Mouse (Mus musculus) forebrain, embryonic 15.5 days (tissue): ENCODE measurements around the gene Ddx10. TPM values are rescaled to one million over a fixed set of nuclear protein-coding genes. Genes with fewer than 3 reads are reported as not detected.
"Not testable (repeated sequence)": the region's sequence is repeated elsewhere in the genome, so short reads cannot be mapped to it uniquely, and the experiment has no call there.

ENCODE experiments used
- ATAC-seq: fragments of 200-750 bp; cut with Nextera tagmentation; replicated peaks from 2 replicates; pipeline ENCODE4 v1.8.0; 2017; ENCODE audit warnings: mild to moderate bottlenecking, moderate TSS enrichment, moderate library complexity
- H3K27ac ChIP-seq: fragments of 300-500 bp; sonication (generic); replicated peaks from 2 replicates; pipeline ENCODE4 v1.5.1; 2015; ENCODE audit warnings: mild to moderate bottlenecking, inconsistent platforms
- H3K27me3 ChIP-seq: fragments of 300-500 bp; sonication (generic); 2 replicates; pipeline ENCODE4 v1.6.1; 2015; ENCODE audit warnings: inconsistent platforms
- H3K36me3 ChIP-seq: fragments of 300-500 bp; sonication (generic); 2 replicates; pipeline ENCODE4 v1.6.1; 2015; ENCODE audit warnings: mild to moderate bottlenecking, inconsistent platforms
- H3K4me1 ChIP-seq: fragments of 300-500 bp; sonication (generic); 2 replicates; pipeline ENCODE4 v1.6.1; 2015; ENCODE audit warnings: inconsistent platforms
- H3K4me2 ChIP-seq: fragments of 300-500 bp; sonication (generic); replicated peaks from 2 replicates; pipeline ENCODE4 v1.6.1; 2015; ENCODE audit warnings: mild to moderate bottlenecking, inconsistent platforms
- H3K4me3 ChIP-seq: fragments of 300-500 bp; sonication (generic); 2 replicates; pipeline ENCODE4 v1.5.1; 2015; ENCODE audit warnings: mild to moderate bottlenecking, inconsistent platforms
- H3K9ac ChIP-seq: fragments of 300-500 bp; sonication (generic); replicated peaks from 2 replicates; pipeline ENCODE4 v1.6.1; 2015; ENCODE audit warnings: mild to moderate bottlenecking, inconsistent platforms
- H3K9me3 ChIP-seq: fragments of 300-500 bp; sonication (generic); 2 replicates; pipeline ENCODE4 v1.6.1; 2016; ENCODE audit warnings: inconsistent platforms
- WGBS: fragments of 180-500 bp; shearing (Covaris S2); methylation state at CpG from one replicate; pipeline ENCODE4 v1.1.7; 2015; ENCODE audit warnings: mixed read lengths; 5-methylcytosine and 5-hydroxymethylcytosine counted together
- polyA plus RNA-seq: library from polyadenylated mRNA; unstranded; fragments of >200 nt; fragmentation: Nextera tagmentation; extraction: Ambion mirVana; gene quantifications from 2 replicates; pipeline ENCODE4 v1.2.1, GENCODE M21; 2015

Gene Ddx10
- polyA plus RNA-seq, 1 experiment from 2014 or later, result 24.2 TPM

GRCm38 (mm10) chr9:53142424-53142823, 105.4 kb downstream of the Ddx10 start:
- H3K9me3 ChIP-seq, H3K4me1 ChIP-seq, H3K27me3 ChIP-seq, H3K4me3 ChIP-seq, H3K9ac ChIP-seq, H3K4me2 ChIP-seq, H3K36me3 ChIP-seq, ATAC-seq, H3K27ac ChIP-seq: not testable (repeated sequence)
- 86% methylated on average over 1 of the region's 1 CpGs for WGBS

DNA sequence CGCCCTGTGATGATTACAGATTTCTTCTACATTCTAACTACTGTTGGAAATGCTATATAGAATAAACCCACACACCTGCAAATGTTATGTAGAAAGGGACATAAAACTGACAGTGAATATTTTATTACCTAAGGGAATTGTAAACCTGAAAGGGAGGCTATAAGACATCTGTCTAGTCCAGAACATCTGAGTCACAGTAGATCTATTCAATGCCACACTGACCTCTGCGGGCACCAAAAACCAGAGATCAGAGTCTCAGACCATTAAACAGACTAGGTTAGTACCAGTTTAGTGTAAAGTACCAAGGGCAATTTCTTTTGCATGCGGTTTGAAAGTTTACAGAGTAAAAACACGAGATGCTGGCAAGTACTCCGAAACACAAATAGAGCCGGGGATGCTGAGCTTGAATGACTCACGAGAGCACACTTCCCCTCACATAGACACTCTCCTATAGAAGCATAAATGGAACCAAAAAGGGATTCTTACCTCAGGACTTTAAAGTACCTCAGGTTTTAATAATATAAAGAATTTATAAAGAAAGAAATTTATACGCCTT, 107.2 kb downstream of the Ddx10 start:
- H3K9ac ChIP-seq, result no peak overlapping the region
- no peaks in the 10 kb centered on the region for H3K4me1 ChIP-seq
- H3K4me2 ChIP-seq, result no peak overlapping the region
- no peaks in the 10 kb centered on the region for H3K9me3 ChIP-seq
- no peaks in the 10 kb centered on the region for H3K27me3 ChIP-seq
- H3K4me3 ChIP-seq, result no peak overlapping the region
- H3K27ac ChIP-seq, result no peak overlapping the region
- H3K36me3 ChIP-seq, result no peaks in the 10 kb centered on the region
- WGBS, result 92% methylated on average over 8 of the region's 8 CpGs
- no peak for ATAC-seq

DNA sequence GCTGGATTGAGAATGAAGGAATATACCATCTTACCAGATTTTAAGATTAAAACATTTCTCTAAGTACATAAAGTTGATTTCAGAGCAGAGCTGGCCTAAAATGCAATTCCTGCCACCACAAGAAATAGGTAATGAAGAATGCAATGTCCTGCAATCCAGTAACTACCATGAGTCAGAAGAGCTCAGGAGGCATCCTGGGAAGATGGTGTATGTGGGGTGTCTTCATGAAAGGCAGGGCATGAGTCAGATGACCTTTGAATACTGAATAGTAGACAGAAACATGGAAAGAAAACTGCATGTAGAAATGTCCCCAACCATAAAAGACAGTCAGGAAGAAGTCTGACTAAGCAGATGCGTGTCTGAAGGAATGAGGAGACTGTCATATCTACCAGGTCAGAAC, 115.0 kb downstream of the Ddx10 start:
- H3K9ac ChIP-seq, result no peak overlapping the region

GRCm38 (mm10) chr9:53130460-53130859, 117.4 kb downstream of the Ddx10 start:
- H3K27ac ChIP-seq, result no peak overlapping the region
- H3K36me3 ChIP-seq, result no peaks in the 10 kb centered on the region
- no peaks in the 10 kb centered on the region for H3K27me3 ChIP-seq
- H3K4me3 ChIP-seq, result no peak overlapping the region
- WGBS, result 88% methylated on average over 2 of the region's 2 CpGs
- no peaks in the 10 kb centered on the region for H3K9me3 ChIP-seq
- H3K4me2 ChIP-seq, result no peak overlapping the region
- no peaks in the 10 kb centered on the region for H3K4me1 ChIP-seq
- no peak for ATAC-seq
- no peak overlapping the region for H3K9ac ChIP-seq

More for the DNA sequence above, 115.0 kb downstream of the Ddx10 start:
- Histone ChIP-seq H3K27ac (no peak overlapping the region), H3K4me1 (no peaks in the 10 kb centered on the region), H3K9me3 (no peaks in the 10 kb centered on the region), H3K36me3 (no peaks in the 10 kb centered on the region), H3K27me3 (no peaks in the 10 kb centered on the region), H3K4me3 (no peak overlapping the region), H3K4me2 (no peak overlapping the region)
- ATAC-seq, result no peak
- WGBS, result 100% methylated on average over 1 of the region's 1 CpGs

DNA sequence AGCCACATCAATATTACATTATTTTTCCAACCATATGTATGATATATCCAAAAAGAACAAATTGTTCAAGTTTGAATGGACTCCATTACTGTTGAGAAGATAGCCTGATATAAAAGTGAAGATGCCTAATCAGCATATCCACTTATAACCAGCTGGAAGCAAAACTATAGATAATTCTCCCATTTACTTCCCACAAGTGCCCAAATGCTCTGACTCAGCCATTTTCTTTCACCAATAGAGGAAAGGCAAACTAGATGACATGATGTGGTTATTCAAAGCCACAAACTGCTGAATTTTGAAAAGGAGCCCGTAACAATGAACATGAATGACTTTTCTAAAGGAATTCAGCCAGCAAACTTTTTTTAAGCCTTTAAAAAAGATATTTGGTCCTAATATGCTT, 146.8 kb downstream of the Ddx10 start:
- no peak for ATAC-seq
- H3K36me3 ChIP-seq, result no peaks in the 10 kb centered on the region
- 75% methylated on average over 1 of the region's 1 CpGs for WGBS
- no peaks in the 10 kb centered on the region for H3K9me3 ChIP-seq
- no peak overlapping the region for H3K9ac ChIP-seq
- H3K4me2 ChIP-seq, result no peak overlapping the region
- no peak overlapping the region for H3K4me3 ChIP-seq
- no peaks in the 10 kb centered on the region for H3K27me3 ChIP-seq
- no peaks in the 10 kb centered on the region for H3K4me1 ChIP-seq
- no peak overlapping the region for H3K27ac ChIP-seq

DNA sequence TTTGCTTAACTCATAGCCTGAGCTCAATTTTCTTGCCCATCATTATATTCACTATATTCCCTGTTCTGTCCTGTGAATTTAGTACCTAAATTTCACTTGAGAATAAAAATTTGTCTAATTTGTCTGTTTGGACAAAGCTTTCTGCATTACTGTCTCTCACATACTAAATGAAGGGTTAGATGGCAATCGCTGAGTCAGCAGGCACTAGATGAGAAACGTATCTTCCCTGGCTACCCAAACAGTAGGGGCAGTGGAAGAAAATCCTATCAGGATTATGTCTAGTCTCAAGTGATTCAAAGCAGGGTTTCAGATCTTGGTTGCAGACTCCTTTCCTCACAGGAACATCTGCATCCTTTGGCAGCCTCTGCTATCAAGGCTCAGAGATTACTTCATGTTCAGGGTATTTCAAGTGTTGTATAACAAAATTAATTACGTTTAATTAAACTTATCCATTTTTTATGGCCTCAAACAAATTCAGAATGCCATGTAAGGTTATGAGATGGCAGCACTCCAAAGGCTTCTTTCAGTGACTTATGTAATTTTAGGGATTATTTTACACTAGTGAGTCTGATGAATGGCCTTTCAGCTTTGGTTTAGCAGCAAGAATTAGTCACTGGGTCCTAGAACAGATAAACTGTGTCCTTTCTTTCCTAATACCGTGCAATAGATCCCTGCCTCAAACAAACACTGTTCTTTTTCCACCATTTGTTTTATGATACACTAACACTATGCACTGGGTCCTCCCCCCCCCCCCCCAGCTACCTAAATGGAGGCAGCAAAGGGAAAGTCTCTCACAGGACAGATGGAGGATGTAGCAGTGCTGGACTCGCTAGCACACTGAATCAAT, 152.3 kb downstream of the Ddx10 start:
- Histone ChIP-seq H3K9ac (no peak overlapping the region), H3K36me3 (no peaks in the 10 kb centered on the region), H3K4me2 (no peak overlapping the region), H3K9me3 (no peaks in the 10 kb centered on the region), H3K27me3 (no peaks in the 10 kb centered on the region), H3K27ac (no peak overlapping the region), H3K4me1 (no peaks in the 10 kb centered on the region), H3K4me3 (no peak overlapping the region)
- 69% methylated on average over 5 of the region's 5 CpGs for WGBS
- ATAC-seq, result no peak

DNA sequence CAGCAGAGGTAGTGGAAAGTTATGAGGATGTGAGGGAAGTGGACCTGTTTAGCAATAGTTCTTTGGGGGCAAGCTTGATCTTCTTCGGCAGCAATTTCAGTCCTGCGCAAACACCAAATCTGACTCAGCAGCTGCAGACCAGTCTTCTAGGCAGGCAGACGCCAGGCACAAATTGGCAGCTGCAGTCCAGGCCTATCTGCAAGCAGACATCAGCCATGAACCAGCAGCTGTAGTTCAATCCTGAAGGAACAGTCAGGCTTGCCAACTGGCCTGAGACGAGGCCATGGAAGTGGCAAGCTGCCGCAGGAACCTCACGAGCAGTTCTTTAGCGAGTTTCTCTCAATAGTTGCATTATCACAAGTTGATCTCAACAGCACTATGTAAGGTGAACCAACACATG, 153.3 kb downstream of the Ddx10 start:
- Histone ChIP-seq H3K27me3 (no peaks in the 10 kb centered on the region), H3K27ac (no peak overlapping the region), H3K4me1 (no peaks in the 10 kb centered on the region), H3K4me2 (no peak overlapping the region), H3K36me3 (no peaks in the 10 kb centered on the region), H3K4me3 (no peak overlapping the region), H3K9me3 (no peaks in the 10 kb centered on the region), H3K9ac (no peak overlapping the region)
- ATAC-seq, result no peak
- 89% methylated on average over 7 of the region's 7 CpGs for WGBS

GRCm38 (mm10) chr9:53077626-53078025, 170.2 kb downstream of the Ddx10 start:
- no peaks in the 10 kb centered on the region for H3K9me3 ChIP-seq
- H3K27me3 ChIP-seq, result no peaks in the 10 kb centered on the region
- no peak overlapping the region for H3K9ac ChIP-seq
- no peaks in the 10 kb centered on the region for H3K36me3 ChIP-seq
- no peaks in the 10 kb centered on the region for H3K4me1 ChIP-seq
- H3K4me3 ChIP-seq, result no peak overlapping the region
- H3K27ac ChIP-seq, result no peak overlapping the region
- H3K4me2 ChIP-seq, result no peak overlapping the region
- 53% methylated on average over 3 of the region's 3 CpGs for WGBS
- ATAC-seq, result no peak

- H3K4me2 ChIP-seq, result no peak overlapping the region
- ATAC-seq, result no peak
- 89% methylated on average over 3 of the region's 3 CpGs for WGBS
Measured at GRCm38 (mm10) chr9:53075931-53076330, 171.9 kb downstream of the Ddx10 start.

DNA sequence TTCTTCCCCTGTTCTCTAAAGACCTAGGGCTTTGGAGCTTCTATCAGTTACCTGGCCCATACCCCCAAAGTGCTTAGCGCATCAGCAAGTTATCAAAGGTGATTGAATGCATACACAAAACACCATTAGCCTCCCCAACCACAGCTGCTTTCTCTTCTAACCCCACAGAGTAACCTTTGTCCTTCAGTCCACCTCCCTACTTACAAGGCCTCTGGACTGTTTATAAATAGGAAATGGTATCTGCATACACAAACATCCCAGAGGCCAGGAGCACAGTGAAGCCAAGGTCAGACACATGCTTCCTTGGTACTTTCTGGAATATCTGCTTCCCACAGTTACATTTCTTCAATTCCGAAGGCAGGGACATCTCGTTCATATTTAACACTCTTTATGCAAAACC, 173.4 kb downstream of the Ddx10 start:
- H3K4me2 ChIP-seq, result no peak overlapping the region
- H3K36me3 ChIP-seq, result no peaks in the 10 kb centered on the region
- WGBS, result 93% methylated on average over 3 of the region's 3 CpGs
- no peak overlapping the region for H3K9ac ChIP-seq
- H3K4me1 ChIP-seq, result no peaks in the 10 kb centered on the region
- H3K27me3 ChIP-seq, result no peaks in the 10 kb centered on the region
- no peak for ATAC-seq
- no peak overlapping the region for H3K4me3 ChIP-seq
- H3K9me3 ChIP-seq, result no peaks in the 10 kb centered on the region
- no peak overlapping the region for H3K27ac ChIP-seq

More at GRCm38 (mm10) chr9:53075931-53076330, 171.9 kb downstream of the Ddx10 start:
- no peak overlapping the region for H3K9ac ChIP-seq
- H3K27ac ChIP-seq, result no peak overlapping the region
- no peaks in the 10 kb centered on the region for H3K9me3 ChIP-seq
- H3K36me3 ChIP-seq, result no peaks in the 10 kb centered on the region
- no peak overlapping the region for H3K4me3 ChIP-seq
- H3K27me3 ChIP-seq, result no peaks in the 10 kb centered on the region
- no peaks in the 10 kb centered on the region for H3K4me1 ChIP-seq

- no peaks in the 10 kb centered on the region for H3K36me3 ChIP-seq
- no peak overlapping the region for H3K27ac ChIP-seq
- no peak overlapping the region for H3K4me2 ChIP-seq
- 86% methylated on average over 10 of the region's 10 CpGs for WGBS
- no peak overlapping the region for H3K4me3 ChIP-seq
- H3K9ac ChIP-seq, result no peak overlapping the region
- no peaks in the 10 kb centered on the region for H3K9me3 ChIP-seq
- H3K27me3 ChIP-seq, result no peaks in the 10 kb centered on the region
- no peak for ATAC-seq
- no peaks in the 10 kb centered on the region for H3K4me1 ChIP-seq
Measured at GRCm38 (mm10) chr9:53073576-53074112, 174.2 kb downstream of the Ddx10 start.

GRCm38 (mm10) chr9:53072088-53072487, 175.8 kb downstream of the Ddx10 start:
- Histone ChIP-seq H3K4me2 (no peak overlapping the region), H3K36me3 (no peaks in the 10 kb centered on the region), H3K9ac (no peak overlapping the region), H3K4me1 (no peaks in the 10 kb centered on the region), H3K27ac (no peak overlapping the region), H3K9me3 (no peaks in the 10 kb centered on the region), H3K4me3 (no peak overlapping the region), H3K27me3 (no peaks in the 10 kb centered on the region)
- 65% methylated on average over 9 of the region's 9 CpGs for WGBS
- peak; percentile 72 for ATAC-seq
